Mouse (Mus musculus) liver, postnatal 0 days (tissue): Measurements from ENCODE around the gene Agrp.

Experiments used
- CTCF ChIP-seq: sonication (generic); IDR thresholded peaks from 2 replicates; pipeline ENCODE4 v1.5.1; 2016; ENCODE audit warnings: antibody characterized with exemption, low read depth
- EP300 ChIP-seq: IDR thresholded peaks from 2 replicates; pipeline ENCODE4 v1.6.1; 2016; ENCODE audit warnings: antibody characterized with exemption, low read depth, mild to moderate bottlenecking

GRCm38 (mm10) chr8:105543703-105544102 is 93.5 kb downstream of the Agrp start:
- TF ChIP-seq CTCF (no peak), EP300 (no peak)
